Mouse (Mus musculus) neutrophil, adult 5-6 weeks (primary cell): ENCODE data around the gene Mfsd9. TPM values are rescaled to one million over a fixed set of nuclear protein-coding genes. Genes with fewer than 3 reads are reported as not detected.

Source experiments
- ATAC-seq: fragments of 151-379, 151-347 bp; 2 replicates; pipeline ENCODE4 v1.8.0; 2017; ENCODE audit warnings: mild to moderate bottlenecking, moderate TSS enrichment; ENCODE audit not compliant: insufficient number of reproducible peaks, poor library complexity, low FRiP score, severe bottlenecking; ENCODE audit errors: extremely low read depth
- total RNA-seq: library from RNA; stranded (forward); fragments of 200-1000 nt; gene quantifications from 2 replicates; pipeline ENCODE4 v1.2.3, GENCODE M21; 2017

Mfsd9 gene
- 2.5 and 3.0 TPM in 2 replicates for total RNA-seq

DNA sequence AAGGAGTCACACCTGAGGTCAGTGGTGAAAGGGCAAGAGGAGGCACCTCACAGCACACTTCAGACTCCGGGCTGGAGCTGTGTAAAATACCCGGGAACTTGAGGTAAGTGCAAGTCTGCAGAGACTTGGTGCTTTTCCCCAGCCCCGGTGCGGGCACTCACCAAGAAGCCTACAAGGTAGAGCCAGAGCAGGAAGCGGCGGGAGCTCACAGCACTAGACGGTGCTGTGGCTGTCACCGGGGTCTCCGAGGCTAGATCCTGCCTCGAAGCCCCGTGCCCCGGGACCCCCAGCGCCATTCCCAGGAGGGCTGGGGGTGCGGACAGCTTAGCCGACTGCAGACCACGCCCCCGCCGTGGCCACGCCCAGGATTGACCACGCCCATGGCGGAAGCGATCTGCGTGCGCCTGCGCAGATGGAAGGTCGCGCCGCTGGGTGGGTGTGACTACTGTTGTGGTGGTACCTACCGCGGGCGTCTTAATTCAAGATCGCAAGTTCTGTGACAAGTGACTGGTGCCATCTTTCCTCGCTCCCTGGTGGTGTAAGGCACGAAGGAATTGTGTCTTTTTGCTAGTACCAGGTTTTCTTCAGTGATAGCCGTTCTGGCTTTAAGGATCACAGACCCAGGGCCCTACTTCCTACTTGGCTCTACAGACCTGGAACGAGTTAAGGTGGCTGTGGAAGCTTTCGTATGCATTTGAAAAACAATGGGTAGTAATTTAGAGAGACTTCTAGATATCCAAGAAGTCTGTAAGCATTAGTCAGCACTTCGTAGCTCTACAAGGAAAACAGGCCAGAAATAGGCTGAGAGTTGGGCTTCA, at the start of gene Mfsd9:
Gene Mfsd9 (minus strand): TSS at position 364 of the 818 bp plus-strand sequence.
- peak; percentile 74 for ATAC-seq

DNA sequence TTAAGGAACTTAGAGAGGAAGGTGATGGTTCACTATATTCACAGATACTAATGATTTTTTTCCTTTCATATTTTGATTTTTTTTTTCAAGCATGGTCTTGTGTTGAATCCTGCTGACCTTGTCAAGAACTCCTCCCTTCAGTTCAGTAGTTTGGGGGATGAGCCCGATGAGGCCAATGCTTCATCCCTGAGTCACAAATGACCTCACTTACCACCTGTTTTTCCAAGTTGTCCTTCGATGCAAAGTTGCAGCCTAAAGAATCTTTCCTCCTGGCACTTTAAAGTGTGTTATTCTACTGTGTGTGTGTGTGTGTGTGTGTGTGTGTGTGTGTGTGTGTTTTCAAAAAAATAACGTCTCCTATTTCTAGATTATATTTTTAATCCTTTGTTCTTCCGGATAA, 45.0 kb upstream of the Mfsd9 start:
- no peak for ATAC-seq

DNA sequence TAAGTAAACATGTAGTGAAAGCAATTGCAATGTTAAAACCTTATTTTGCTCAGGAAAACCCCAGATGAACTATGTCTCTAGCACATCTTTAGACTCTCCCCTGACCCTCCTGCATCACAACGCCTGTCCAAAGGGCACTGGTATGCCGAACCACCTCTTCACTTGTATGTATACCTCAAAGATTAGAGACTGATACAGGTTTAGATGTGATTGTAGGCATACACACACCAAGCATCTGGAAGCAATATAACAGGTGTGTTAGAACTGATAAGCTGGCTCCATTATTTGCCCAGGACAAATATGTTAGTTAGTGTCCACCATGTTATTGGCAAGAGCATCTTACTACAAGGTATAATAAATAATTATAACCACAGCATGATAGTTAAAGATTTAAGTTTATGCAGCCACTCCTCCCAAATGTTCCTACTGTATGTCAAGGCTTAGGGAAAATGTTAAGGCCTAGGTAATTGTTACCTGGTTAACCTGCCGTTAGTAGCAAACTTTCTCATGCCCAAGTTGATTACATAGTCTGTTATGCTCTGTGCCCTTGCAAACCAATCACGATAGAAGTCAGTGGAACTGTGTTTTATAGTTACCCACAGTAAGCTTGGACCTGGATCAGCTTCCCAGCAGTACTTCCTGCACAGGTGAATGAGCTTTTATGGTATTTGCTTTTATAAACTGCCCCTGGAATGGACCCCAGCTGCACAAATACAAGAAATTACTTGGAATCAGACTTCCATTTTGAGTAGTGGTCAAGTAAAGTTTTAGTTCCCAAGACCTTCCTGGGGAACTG, 40.4 kb upstream of the Mfsd9 start:
- ATAC-seq, result no peak

DNA sequence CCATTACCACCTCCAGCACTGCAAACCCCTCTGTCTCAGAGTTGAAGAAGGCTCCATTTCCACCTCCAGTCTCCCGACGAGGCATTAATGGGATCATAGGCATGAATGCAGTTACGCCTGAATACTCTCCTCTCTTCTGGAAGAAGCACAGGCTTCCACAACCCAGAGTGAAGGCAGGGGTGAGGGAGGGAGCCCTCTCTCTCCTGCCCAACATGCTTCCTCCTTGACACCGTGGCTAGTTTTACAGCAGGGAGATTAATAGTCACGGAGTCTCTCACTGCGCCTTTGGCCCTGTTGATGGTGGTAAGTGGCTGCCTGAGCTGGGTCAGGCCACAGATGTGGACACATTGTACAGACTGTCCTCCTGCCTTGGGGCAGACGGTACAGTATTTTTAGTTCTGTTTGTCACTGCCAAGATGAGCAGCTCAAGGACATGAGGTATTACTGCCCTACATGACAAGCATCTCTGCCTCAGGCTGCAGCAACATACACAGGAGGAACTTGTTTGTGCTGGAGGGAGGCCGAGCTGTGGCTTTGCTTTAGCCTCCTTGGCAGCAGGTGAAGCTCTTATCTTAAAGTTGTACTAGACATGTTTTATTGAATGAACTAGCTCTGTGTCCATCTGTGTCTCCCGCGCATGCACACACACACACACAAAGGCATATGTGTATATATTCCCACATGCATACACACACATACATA, 38.9 kb upstream of the Mfsd9 start:
- no peak for ATAC-seq

DNA sequence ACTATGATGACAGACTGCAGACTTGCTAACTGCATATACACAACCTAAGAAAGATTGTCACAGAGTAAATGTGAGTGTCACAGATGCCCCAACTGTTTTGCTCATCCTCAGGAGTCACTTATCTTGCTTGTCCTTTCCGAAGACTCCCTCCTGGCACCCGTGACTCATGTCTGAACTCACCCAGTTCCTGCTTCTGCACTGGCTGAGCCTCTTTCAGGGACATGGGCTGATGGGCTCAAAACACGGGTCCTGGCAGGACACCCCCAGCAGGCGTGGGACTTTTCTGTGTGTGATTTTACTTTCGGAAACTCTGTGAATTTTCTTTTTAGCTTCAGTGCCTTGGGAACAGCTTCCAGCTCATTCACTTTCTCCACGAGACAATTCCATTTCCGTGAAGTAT, 35.3 kb upstream of the Mfsd9 start:
- ATAC-seq, result no peak

DNA sequence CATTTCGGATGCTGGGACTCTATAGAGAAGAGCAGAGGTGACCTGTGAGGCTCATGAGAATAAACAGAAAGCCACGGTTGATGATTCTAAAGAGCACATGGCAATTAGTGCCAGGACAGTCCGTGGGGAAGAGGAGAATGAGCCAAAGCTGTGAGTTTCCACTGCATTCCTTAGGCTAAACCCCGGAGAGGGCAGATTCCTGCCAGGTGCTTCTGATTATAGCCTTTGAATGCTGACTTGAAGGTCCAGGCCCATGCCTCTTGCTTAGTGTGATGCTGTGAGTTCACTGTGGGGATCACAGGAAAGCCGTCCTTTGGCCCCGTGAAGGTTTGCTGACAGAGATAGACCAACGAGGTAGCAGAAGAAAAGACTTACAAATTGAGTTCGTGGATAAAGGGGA, 34.4 kb upstream of the Mfsd9 start:
- no peak for ATAC-seq

DNA sequence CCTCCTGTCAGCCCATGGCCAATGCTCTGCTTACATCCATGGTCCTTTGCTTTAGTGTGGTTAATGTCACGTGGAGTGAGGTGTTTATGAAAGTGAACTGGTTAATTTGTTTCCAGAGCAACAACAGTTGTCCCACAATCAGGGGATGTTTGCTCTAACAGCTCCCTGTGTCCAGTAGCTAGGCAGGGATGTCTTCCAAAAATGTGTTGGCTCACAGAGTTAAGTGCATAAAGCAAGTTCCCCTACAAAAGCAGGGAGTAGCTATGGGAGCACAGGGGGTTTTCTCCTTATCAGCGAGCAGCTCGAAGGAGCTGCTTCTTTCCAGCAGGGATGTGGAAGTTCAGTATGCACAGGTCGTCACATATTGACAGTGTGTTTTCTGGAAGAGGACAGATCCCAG, 34.0 kb upstream of the Mfsd9 start:
- no peak for ATAC-seq

DNA sequence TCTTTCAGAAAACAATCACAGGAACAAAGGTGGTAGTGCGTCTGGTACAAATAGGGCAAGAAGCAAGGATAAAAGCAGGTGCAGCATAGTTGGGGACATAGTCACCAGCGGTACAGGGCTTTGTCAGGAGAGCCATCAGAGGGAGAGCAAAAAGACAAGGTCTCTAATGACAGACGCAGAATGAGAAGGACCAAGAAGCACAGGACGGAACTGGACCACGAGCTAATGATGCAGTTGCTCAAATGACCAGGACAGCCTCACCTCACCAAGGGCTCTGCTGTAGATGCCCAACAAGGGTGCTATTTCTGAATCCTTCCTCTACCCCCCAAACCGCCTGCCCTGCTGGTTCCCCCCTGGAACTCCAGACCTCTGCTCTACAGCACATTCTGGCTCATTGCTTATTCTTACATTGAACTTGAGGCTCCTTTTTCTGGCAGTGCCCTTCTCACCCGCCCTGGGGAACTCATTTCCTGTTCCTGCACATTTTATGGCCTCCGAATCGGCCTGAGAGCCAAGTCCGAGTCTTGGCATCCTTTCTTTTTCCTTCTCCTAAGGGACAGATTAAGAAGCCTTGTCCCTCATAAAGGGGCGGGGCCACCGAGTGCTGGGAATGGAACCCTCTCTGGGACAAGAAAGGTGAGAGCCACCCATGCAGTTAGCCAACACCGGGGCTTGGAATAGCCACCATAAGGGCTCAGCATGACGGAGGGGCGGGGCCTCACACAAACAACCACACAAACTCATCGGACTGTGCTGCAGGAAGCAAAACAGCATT, 24.8 kb upstream of the Mfsd9 start:
- ATAC-seq, result no peak

DNA sequence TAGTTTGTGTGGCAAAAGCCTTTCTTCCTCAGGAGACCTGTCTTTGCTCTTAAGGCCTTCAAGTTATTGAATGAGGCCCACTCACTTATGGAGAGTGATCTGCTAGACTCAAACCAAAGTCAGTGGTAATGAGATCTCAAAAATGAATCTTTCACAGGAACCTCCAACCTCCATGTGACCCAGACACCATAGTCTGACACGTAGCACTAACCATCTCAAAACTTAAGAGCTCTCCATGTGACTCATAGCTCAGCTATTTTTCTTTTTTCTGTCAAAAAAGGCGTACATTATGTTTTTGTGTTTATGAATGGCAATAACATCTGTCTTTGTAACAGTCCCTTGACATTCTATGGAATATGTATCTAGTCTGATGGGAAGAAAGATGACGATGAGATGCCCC, 18.2 kb upstream of the Mfsd9 start:
- ATAC-seq, result no peak

DNA sequence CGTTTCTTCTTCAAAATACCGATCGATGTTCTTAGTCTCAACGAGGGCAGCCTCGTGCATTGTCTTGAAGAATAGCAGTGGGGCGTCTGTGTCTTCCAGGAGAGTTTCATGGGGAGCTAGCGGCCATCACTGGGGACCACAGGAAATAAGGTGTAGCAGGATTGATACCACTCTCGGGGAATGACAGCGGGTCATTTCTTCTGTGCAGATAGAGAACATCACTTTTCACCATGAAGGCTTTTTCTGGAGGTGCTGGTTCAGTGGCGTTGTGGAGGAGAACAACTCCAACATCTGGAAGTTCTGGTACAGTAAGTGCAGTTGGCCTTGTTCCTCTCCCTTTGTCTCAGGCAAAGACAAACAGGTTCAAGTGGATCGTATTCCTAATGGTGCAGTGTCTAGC, 15.4 kb upstream of the Mfsd9 start:
- ATAC-seq, result no peak

DNA sequence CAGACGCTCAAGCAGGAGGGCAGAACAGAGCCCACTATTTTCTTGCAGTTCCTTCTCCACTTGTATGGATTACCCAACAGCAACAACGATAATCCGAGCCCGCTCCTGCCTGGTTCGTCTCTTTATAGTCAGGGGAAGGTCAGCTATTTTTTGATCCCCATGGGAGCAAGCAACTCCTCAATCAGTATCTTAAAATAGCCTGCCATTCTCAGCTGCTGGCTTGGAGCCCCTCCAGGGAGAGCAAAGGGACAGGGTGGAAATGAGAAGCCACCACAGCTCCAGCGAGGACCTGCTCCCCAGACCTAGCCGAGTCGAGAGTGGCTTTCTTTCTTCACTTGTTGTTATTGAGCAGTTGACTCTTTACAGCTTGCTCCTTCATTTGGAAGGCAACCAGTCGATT, 14.9 kb upstream of the Mfsd9 start, which contains the start of gene Tmem182:
Gene Tmem182 (plus strand): TSS at position 251 of the 400 bp plus-strand sequence.
- no peak for ATAC-seq

DNA sequence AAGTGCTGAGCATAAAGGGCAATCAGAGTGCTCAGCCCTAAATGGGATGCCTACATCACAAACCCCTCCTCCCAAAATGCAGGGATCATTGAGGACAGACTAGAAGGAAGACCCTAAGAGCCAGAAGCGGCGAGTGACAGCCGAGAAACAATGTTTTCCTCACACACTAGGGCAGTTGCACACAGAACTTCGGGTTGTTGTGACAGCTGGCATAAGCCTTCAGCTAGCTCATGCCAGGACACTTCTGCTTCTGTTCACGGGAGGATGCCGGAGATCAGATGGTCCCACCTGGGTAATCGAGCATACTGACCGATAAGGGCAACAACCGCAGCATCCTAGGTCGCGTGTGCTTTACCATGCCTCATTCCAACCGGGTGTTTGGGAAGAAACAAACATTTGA, 13.6 kb upstream of the Mfsd9 start:
- ATAC-seq, result no peak

DNA sequence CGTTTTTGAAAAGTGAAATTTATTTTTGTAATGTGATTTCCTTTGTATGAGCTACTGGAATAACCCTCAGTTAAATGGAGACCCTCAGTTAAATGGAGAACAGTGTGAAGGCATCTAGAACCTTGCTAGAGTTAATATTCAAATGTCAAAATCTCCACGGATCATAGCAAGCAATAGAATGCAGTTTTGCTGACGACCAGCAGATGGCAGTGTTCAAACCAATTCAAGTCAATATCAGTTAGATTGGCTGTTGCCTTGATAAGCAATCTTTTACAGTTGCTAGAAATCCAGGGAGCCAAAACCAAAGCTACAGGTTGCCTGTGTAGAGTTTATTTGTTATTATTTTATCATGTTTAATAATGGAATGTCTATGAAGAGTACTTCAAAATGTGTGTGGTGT, 12.3 kb upstream of the Mfsd9 start:
- peak; percentile 46; the same call in 1 of the 2 replicates for ATAC-seq

DNA sequence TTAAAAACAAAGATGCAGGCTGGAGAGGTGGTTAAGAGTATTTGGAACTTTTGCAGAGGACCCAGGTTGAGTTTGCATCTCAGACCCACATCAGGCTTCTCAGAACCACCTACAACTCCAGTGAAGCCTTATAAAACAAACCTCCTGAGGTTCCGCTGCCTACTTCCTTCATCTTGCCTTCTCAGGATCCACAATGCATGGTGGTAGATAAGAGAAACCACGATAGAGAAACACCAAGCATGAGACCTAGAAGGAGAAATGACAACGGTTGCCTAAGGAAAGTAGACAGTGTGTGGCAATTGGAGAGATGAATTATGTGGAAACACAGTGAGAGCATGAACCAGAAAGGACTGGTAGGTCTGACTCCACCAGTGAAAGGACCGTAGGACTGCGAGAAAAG, 10.4 kb upstream of the Mfsd9 start:
- no peak for ATAC-seq

DNA sequence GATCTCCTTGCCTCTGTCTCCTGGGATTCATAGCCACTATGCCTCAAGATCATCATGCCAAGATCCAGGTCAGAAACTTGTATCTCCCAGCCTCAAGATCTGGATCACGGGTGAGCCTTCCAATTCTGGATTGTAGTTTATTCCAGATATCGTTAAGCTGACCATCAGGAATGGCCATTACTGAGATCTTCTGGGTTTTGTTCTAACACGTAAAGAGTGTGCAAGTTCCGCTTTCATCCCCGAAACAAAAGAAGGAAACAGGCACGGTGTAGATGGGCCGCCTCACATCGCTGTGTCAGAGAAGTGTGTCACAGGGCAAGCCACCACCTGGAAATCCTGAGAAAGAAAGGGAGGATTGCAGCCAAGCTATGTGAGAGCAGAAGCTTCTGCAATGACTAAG, 8.6 kb upstream of the Mfsd9 start:
- no peak for ATAC-seq

DNA sequence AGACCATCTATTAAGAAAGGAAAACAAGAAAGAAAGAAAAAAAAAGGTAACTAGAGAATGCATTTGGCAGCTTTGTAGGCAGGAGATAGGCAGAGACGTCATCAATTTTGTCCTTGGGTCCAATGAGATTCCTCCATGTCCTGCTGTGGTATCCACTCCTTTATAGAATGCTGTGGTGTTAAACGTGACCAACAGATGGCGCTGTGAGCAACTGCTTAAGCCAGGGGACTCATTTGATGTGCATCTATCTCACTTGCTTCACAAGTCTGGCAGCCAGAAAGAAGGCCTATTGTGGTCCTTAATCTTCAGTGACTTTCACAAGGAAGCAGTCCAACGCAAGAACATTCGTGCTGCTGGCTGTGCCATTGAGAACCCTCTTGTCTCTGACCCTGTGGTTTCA, 6.9 kb upstream of the Mfsd9 start:
- ATAC-seq, result peak; percentile 73; the same call in 1 of the 2 replicates

DNA sequence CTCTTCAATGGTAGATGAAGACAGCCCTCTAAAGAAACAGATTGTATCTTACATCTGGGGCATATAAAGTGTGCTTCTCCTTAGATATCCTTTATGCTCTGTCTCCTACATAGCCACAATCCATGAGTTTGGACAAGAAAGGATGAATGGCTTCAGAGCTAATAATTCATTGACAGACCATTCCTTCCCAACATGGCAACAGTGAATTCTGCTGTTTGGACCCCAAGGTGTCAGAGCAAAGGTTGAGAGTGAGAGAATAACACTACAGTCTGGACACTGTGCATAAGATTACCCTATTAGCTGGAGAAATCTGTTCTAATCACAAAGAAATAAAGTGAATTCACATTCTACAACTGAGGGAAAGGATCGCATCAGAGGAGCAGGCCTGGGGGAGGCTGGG, 5.0 kb upstream of the Mfsd9 start:
- no peak for ATAC-seq

DNA sequence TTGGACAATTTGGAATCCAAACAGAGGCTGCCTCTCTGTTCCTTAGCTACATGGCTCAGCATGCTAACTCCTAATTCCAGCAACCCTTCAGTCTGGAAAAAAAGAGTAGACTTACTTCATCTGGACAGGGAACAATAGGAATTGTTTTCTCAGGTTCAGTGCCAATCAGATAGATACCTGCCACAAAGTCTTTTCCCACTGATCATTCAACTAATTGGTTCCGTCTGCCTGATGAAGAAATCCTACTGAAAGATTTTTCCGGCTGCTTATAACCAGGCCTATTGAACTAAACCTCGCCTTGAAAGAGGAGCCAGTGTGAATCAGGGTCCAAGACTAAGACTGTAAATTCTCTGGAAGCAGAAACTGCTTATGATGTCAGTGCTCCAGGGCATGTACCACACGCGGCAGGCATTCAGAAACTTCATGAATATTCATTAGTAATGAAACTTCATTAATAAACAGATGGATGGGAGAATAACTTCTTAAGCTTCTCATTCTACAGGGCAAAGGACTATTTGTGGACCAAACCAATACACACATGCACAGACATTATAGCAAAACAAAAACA, 737 bp downstream of the Mfsd9 start:
- no peak for ATAC-seq

DNA sequence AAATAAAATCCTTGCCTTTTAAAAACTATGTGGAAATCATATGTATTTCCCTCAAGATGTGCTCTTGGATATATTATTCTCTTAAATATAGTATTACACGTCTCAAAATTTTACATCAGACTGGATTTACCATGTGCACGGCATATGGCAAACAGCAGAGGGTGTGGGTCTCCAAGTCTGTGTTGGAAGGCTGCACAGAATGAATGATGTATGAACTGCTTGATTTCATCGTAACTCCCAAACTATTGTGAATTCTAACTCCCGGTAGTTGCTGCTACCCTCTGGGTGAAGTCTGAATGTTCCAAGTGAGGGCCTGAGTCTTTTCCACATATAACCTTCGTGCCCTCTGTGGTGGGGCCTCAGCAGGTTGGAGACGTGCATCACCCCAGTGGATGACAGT, 1.5 kb downstream of the Mfsd9 start:
- no peak for ATAC-seq
